Mouse (Mus musculus) spleen, adult 2 months (tissue): ENCODE measurements around the gene Map3k12.

ENCODE experiments used
- CTCF ChIP-seq: fragments of 200-500 bp; IDR thresholded peaks from 2 replicates; pipeline ENCODE4 v1.5.1; 2011; ENCODE audit warnings: mild to moderate bottlenecking, inconsistent platforms; ENCODE audit not compliant: insufficient read depth, insufficient read length, insufficient replicate concordance; ENCODE audit errors: extremely low read depth
- POLR2A ChIP-seq: fragments of 200-500 bp; IDR thresholded peaks from 2 replicates; pipeline ENCODE4 v1.6.1; 2011; ENCODE audit warnings: low read depth, low read length, inconsistent platforms

GRCm38 (mm10) chr15:102510110-102510509 is 6.8 kb downstream of the Map3k12 start:
- TF ChIP-seq POLR2A (no peak), CTCF (no peak)
